Mouse (Mus musculus): Measurements from ENCODE around the gene Gm20458.

The Gm20458 gene

GRCm38 (mm10) chr2:164453047-164453757, 7.6 kb upstream of the Gm20458 start:
- DNase-seq (ENCODE audit: low read depth, low spot score), result no peak

GRCm38 (mm10) chr2:164453887-164454500, 6.8 kb upstream of the Gm20458 start:
- DNase-seq (ENCODE audit: low read depth, low spot score), result no peak

- peak; percentile 83 for DNase-seq (ENCODE audit: low read depth, low spot score)
Measured at GRCm38 (mm10) chr2:164454846-164455245, 5.9 kb upstream of the Gm20458 start.

GRCm38 (mm10) chr2:164455421-164456190, 5.2 kb upstream of the Gm20458 start:
- no peak for DNase-seq (ENCODE audit: low read depth, low spot score)

GRCm38 (mm10) chr2:164456413-164456812, 4.4 kb upstream of the Gm20458 start:
- DNase-seq (ENCODE audit: low read depth, low spot score), result no peak

GRCm38 (mm10) chr2:164456864-164457300, 3.9 kb upstream of the Gm20458 start, which contains the start of gene Sys1:
Gene Sys1 (plus strand): TSS chr2:164456964.
- peak; percentile 58 for DNase-seq (ENCODE audit: low read depth, low spot score)

- no peak for DNase-seq (ENCODE audit: low read depth, low spot score)
Measured at GRCm38 (mm10) chr2:164457942-164458341, 2.8 kb upstream of the Gm20458 start.

- no peak for DNase-seq (ENCODE audit: low read depth, low spot score)
Measured at GRCm38 (mm10) chr2:164458535-164458934, 2.2 kb upstream of the Gm20458 start.

- no peak for DNase-seq (ENCODE audit: low read depth, low spot score)
Measured at GRCm38 (mm10) chr2:164465161-164465560, 4.4 kb downstream of the Gm20458 start.

GRCm38 (mm10) chr2:164466787-164467186, 6.0 kb downstream of the Gm20458 start:
- no peak for DNase-seq (ENCODE audit: low read depth, low spot score)

GRCm38 (mm10) chr2:164470254-164470653, 9.5 kb downstream of the Gm20458 start:
- DNase-seq (ENCODE audit: low read depth, low spot score), result no peak

GRCm38 (mm10) chr2:164473624-164474023, 12.9 kb downstream of the Gm20458 start, which contains the start of gene Trp53tg5:
Gene Trp53tg5 (minus strand): TSS chr2:164473724.
- no peak for DNase-seq (ENCODE audit: low read depth, low spot score)

- no peak for DNase-seq (ENCODE audit: low read depth, low spot score)
Measured at GRCm38 (mm10) chr2:164485681-164486257, 25.0 kb downstream of the Gm20458 start, which contains the start of gene Dbndd2. Gene Dbndd2 (plus strand): TSS chr2:164486106.

- DNase-seq (ENCODE audit: low read depth, low spot score), result peak; percentile 74
Measured at GRCm38 (mm10) chr2:164486258-164487114, 25.7 kb downstream of the Gm20458 start.

GRCm38 (mm10) chr2:164487115-164487527, 26.4 kb downstream of the Gm20458 start:
- DNase-seq (ENCODE audit: low read depth, low spot score), result no peak

GRCm38 (mm10) chr2:164487812-164488211, 27.0 kb downstream of the Gm20458 start:
- peak; percentile 68 for DNase-seq (ENCODE audit: low read depth, low spot score)

GRCm38 (mm10) chr2:164494126-164494525, 33.4 kb downstream of the Gm20458 start:
- DNase-seq (ENCODE audit: low read depth, low spot score), result no peak

GRCm38 (mm10) chr2:164496331-164496730, 35.6 kb downstream of the Gm20458 start:
- DNase-seq (ENCODE audit: low read depth, low spot score), result no peak

- DNase-seq (ENCODE audit: low read depth, low spot score), result peak; percentile 77
Measured at GRCm38 (mm10) chr2:164496847-164497690, 36.3 kb downstream of the Gm20458 start, which contains the start of gene Pigt. Gene Pigt (plus strand): TSS chr2:164497520.

Measured in telencephalon, adult 2 months (tissue).